Mouse (Mus musculus): Measurements from ENCODE around the gene 2410004B18Rik.

Gene 2410004B18Rik

GRCm38 (mm10) chr3:145929525-145930400 lies 8.1 kb upstream of the 2410004B18Rik start:
- DNase-seq: no peak

- no peak for DNase-seq
These were observed 4.0 kb upstream of the 2410004B18Rik start for GRCm38 (mm10) chr3:145933845-145934244.

- peak in 1 of 2 experiments; percentile 18 for DNase-seq
These were observed 863 bp downstream of the 2410004B18Rik start for GRCm38 (mm10) chr3:145938405-145939349.

GRCm38 (mm10) chr3:145939402-145939801 lies 1.6 kb downstream of the 2410004B18Rik start:
- no peak for DNase-seq

- DNase-seq: no peak
These were observed 2.2 kb downstream of the 2410004B18Rik start for GRCm38 (mm10) chr3:145939971-145940370.

GRCm38 (mm10) chr3:145941971-145942370 lies 4.2 kb downstream of the 2410004B18Rik start:
- DNase-seq: peak; percentile 48 to 63

- no peak for DNase-seq
These were observed 6.5 kb downstream of the 2410004B18Rik start for GRCm38 (mm10) chr3:145944348-145944747.

- DNase-seq: no peak
These were observed 8.1 kb downstream of the 2410004B18Rik start for GRCm38 (mm10) chr3:145945904-145946303.

GRCm38 (mm10) chr3:145946654-145947053 lies 8.8 kb downstream of the 2410004B18Rik start:
- no peak for DNase-seq

- DNase-seq: no peak
These were observed 9.9 kb downstream of the 2410004B18Rik start for GRCm38 (mm10) chr3:145947539-145948204.

GRCm38 (mm10) chr3:145950034-145950814 lies 12.4 kb downstream of the 2410004B18Rik start:
- DNase-seq: peak; percentile 37 to 42

GRCm38 (mm10) chr3:145950815-145951130 lies 13.0 kb downstream of the 2410004B18Rik start:
- no peak for DNase-seq

- no peak for DNase-seq
These were observed 13.7 kb downstream of the 2410004B18Rik start for GRCm38 (mm10) chr3:145951287-145952165.

- no peak for DNase-seq
These were observed 15.1 kb downstream of the 2410004B18Rik start for GRCm38 (mm10) chr3:145952945-145953344.

GRCm38 (mm10) chr3:145953411-145953810 lies 15.6 kb downstream of the 2410004B18Rik start:
- no peak for DNase-seq

- DNase-seq: no peak
These were observed 22.0 kb downstream of the 2410004B18Rik start for GRCm38 (mm10) chr3:145959824-145960223.

- no peak for DNase-seq
These were observed 24.6 kb downstream of the 2410004B18Rik start for GRCm38 (mm10) chr3:145962411-145962810.

GRCm38 (mm10) chr3:145963101-145964017 lies 25.5 kb downstream of the 2410004B18Rik start:
- no peak for DNase-seq

- no peak for DNase-seq
These were observed 26.2 kb downstream of the 2410004B18Rik start for GRCm38 (mm10) chr3:145964018-145964387.

- DNase-seq: no peak
These were observed 26.7 kb downstream of the 2410004B18Rik start for GRCm38 (mm10) chr3:145964473-145964872.

Data from cerebellum, postnatal 36 days (tissue).